Mouse (Mus musculus) frontal cortex, postnatal 36 days (tissue): ENCODE data around the gene Tspoap1.
A peak's percentile ranks its signal among the peaks of the same experiment; 100 is the strongest.

Experiments used
- DNase-seq, 2 experiments: peaks; one replicate each; pipeline ENCODE4 v3.0.0; 2022; ENCODE audit warnings: low spot score in 2 of 2

Tspoap1 gene

GRCm38 (mm10) chr11:87759609-87760005 lies 734 bp upstream of the Tspoap1 start:
- DNase-seq = peak in 1 of 2 experiments; percentile 62

GRCm38 (mm10) chr11:87761181-87761721 lies 910 bp downstream of the Tspoap1 start:
- DNase-seq = peak in 1 of 2 experiments; percentile 30

- DNase-seq = peak in 1 of 2 experiments; percentile 29
Measured at GRCm38 (mm10) chr11:87761806-87762701, 1.7 kb downstream of the Tspoap1 start.

- peak; percentile 42 to 51 for DNase-seq
Measured at GRCm38 (mm10) chr11:87762702-87763385, 2.5 kb downstream of the Tspoap1 start.

GRCm38 (mm10) chr11:87763511-87763987 lies 3.2 kb downstream of the Tspoap1 start:
- DNase-seq = peak; percentile 88 to 89

- peak; percentile 50 for DNase-seq
Measured at GRCm38 (mm10) chr11:87763988-87764876, 3.9 kb downstream of the Tspoap1 start.

- DNase-seq = no peak
Measured at GRCm38 (mm10) chr11:87768745-87769144, 8.4 kb downstream of the Tspoap1 start.

- peak; percentile 71 to 73 for DNase-seq
Measured at GRCm38 (mm10) chr11:87770989-87771388, 10.6 kb downstream of the Tspoap1 start.

GRCm38 (mm10) chr11:87772354-87772753 lies 12.0 kb downstream of the Tspoap1 start:
- no peak for DNase-seq

- peak; percentile 54 to 57 for DNase-seq
Measured at GRCm38 (mm10) chr11:87778100-87778765, 17.9 kb downstream of the Tspoap1 start.

- no peak for DNase-seq
Measured at GRCm38 (mm10) chr11:87778915-87779314, 18.6 kb downstream of the Tspoap1 start.

GRCm38 (mm10) chr11:87779392-87779791 lies 19.1 kb downstream of the Tspoap1 start:
- no peak for DNase-seq

GRCm38 (mm10) chr11:87780130-87780529 lies 19.8 kb downstream of the Tspoap1 start:
- no peak for DNase-seq

GRCm38 (mm10) chr11:87790088-87790487 lies 29.7 kb downstream of the Tspoap1 start:
- DNase-seq = no peak

- no peak for DNase-seq
Measured at GRCm38 (mm10) chr11:87793460-87793859, 33.1 kb downstream of the Tspoap1 start, which contains the start of gene Mpo. Mpo (plus strand) TSS chr11:87793581.

GRCm38 (mm10) chr11:87801711-87802275 lies 41.5 kb downstream of the Tspoap1 start:
- peak; percentile 60 to 65 for DNase-seq

- peak in 1 of 2 experiments; percentile 41 for DNase-seq
Measured at GRCm38 (mm10) chr11:87802621-87803020, 42.3 kb downstream of the Tspoap1 start.

- DNase-seq = no peak
Measured at GRCm38 (mm10) chr11:87805448-87805847, 45.1 kb downstream of the Tspoap1 start.

GRCm38 (mm10) chr11:87807433-87807832 lies 47.1 kb downstream of the Tspoap1 start:
- DNase-seq = no peak

- DNase-seq = no peak
Measured at GRCm38 (mm10) chr11:87808236-87808635, 47.9 kb downstream of the Tspoap1 start.
